Mouse (Mus musculus): Measurements from ENCODE around the gene Rtn1. TPM values are rescaled to one million over a fixed set of nuclear protein-coding genes. Genes with fewer than 3 reads are reported as not detected.

Gene Rtn1
- total RNA-seq, 1 experiment from 2014 or later: 19.9 TPM

DNA sequence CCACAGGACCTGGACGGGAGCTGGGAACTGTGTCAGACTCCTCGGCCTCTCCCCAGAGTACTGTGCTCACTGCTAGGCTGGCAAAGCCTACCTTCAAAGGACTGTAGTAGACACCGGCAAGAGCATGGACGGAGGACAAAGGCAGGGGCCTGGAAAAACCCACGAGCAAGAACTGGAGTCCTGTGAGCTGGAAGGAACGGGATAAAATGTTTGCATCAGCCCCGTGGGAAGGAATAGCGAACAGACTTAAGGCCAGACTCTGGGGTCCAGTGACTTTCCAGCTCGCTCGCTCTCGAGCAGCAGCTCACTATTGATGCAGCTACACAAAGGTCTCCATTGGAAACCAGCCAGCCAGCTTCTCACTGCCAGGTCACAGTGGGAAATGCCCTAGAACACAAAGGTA, 34.0 kb downstream of the Rtn1 start:
- DNase-seq: no peak

GRCm38 (mm10) chr12:72373916-72374615, 34.8 kb downstream of the Rtn1 start:
- no peak for DNase-seq

- no peak for DNase-seq
These were observed 38.8 kb downstream of the Rtn1 start for GRCm38 (mm10) chr12:72370081-72370480.

GRCm38 (mm10) chr12:72366763-72367162, 42.1 kb downstream of the Rtn1 start:
- no peak for DNase-seq

- DNase-seq: no peak
These were observed 42.8 kb downstream of the Rtn1 start for GRCm38 (mm10) chr12:72366104-72366437.

DNA sequence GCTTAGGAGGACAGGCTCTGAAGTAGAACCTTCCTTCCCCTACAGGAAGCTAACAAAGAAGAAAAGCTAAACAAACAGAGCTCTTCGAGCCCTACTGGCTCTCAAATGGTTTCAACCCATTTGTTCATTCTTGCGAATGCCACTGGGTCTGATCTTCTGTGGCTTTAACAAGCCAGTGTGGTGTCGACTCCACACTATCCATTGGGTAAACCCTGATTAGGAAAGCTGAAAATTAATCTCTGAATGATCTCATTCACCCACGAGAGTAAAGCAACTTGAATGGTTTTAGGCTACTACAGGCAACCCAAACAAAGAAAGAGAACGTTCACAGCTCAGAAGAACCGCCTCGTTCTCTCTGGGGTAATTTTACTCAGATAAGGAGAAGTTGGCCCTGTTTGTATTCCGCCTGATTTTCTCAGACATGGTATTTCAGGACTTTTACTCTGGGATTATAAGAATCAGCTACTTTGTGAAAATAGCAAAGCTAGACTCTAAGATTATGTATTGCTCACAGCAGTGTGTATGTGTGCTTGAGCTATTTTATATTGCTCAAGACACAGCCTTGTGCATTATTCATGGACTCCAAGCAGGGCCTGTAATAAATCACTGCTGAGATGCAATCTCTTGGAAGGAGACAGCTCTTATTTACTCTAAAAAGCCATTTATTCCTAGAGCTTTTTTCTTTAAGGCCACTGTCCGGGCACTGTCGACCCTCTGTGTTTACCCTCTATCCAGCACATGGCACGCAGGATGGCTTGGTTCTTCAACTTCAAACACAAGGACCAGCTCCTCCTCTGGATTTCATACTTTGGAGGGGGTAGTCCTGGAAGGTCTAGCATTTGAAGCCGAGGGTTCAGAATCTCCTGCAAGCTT, 43.4 kb downstream of the Rtn1 start:
- no peak for DNase-seq

- DNase-seq: no peak
These were observed 44.3 kb downstream of the Rtn1 start for GRCm38 (mm10) chr12:72364543-72364942.

DNA sequence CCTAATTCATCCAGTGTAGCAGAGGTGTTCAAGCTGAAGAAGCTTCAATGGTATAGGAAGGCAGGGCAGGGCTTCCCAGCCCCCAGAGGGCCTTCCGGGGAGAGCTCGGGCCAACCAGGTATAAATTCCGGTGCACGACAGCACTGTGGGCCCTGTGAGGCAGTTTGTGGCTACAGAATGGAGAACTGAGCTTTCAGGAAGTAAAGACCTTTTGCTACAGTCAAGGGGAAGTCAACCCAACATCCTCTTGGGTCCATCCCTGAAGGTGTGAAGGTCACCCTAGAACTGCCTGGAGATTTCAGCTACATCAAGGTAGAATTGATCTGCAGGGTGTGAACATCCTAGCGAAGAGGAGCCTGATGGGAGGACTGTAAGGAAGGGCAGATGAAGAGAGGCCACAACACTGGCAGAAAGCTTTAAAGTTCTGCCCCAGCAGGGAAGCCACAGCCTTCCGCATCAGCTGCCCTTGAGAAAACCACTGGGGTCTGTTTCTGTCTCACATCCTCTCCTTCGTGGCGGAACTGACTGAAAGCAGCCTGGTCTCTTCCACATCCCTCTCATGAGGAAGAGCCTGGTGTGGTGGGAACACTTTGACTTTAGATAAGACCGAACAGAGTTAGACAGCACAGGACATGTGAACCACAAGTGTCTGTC, 47.0 kb downstream of the Rtn1 start:
- no peak for DNase-seq

- no peak for DNase-seq
These were observed 47.8 kb downstream of the Rtn1 start for GRCm38 (mm10) chr12:72360926-72361615.

- no peak for DNase-seq
These were observed 49.0 kb downstream of the Rtn1 start for GRCm38 (mm10) chr12:72359903-72360302.

DNA sequence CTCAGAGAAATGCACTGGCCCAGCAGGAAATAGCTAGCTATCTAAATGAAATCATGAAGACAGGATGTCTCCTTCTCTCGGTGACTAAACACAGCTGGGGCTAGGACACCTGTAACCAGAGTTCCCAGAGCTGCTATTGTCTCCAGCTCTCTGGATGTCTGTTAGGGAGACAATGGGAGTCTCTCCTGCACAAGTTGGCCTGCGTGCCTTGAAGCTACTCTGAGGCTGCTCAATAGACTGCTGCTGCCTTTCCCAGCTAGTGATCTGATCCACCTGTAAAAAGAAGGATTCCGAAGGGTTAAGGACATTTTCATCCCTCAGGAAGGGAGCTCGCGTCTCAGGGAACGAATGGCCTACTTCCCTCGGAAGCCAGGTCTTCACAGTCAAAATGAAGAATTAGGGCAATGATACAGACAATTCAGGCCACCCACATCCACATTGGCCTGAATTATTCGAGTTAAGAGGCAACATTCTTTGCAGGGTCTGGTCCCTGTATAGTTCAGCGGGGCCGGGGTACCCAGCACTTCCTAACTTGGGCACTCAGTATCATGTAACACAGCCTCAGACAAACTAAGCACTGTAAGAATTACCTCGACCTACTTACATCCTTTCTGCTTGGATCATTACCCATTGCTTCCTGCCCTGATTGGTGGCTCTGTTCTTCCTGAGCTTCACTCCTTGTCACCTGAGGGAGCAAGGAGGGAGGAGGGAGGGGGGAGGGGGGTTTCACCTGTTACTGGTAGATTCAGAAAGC, 51.0 kb downstream of the Rtn1 start:
- no peak for DNase-seq

- DNase-seq: no peak
These were observed 54.6 kb downstream of the Rtn1 start for GRCm38 (mm10) chr12:72354241-72354640.

- no peak for DNase-seq
These were observed 55.3 kb downstream of the Rtn1 start for GRCm38 (mm10) chr12:72353506-72353905.

DNA sequence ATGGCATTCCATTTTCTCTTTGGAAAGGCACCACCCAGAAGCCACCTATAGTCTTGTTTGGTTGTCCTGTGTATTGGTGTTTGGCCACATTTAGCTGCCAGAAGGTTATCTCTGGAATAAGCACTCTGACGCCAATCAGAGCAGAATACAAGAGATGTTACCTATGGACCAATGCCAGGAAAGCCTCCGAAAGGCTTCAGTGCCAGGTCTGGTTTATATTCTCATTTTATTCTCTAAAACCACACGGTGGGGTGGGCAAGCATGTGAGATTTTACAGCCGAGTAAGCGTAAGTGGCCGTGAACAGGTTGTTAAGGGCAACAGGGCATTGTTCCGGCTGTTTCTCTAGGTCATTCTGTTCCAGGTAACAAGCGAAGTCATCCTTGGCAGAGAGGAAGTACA, 60.3 kb downstream of the Rtn1 start:
- no peak for DNase-seq

- no peak for DNase-seq
These were observed 61.7 kb downstream of the Rtn1 start for GRCm38 (mm10) chr12:72347184-72347583.

GRCm38 (mm10) chr12:72343639-72344038, 65.2 kb downstream of the Rtn1 start:
- DNase-seq: no peak

- DNase-seq: no peak
These were observed 72.8 kb downstream of the Rtn1 start for GRCm38 (mm10) chr12:72336009-72336408.

GRCm38 (mm10) chr12:72332488-72333013, 76.3 kb downstream of the Rtn1 start:
- DNase-seq: no peak

GRCm38 (mm10) chr12:72331912-72332487, 76.9 kb downstream of the Rtn1 start:
- DNase-seq: no peak

GRCm38 (mm10) chr12:72326087-72326486, 82.8 kb downstream of the Rtn1 start:
- no peak for DNase-seq

GRCm38 (mm10) chr12:72325025-72325424, 83.8 kb downstream of the Rtn1 start:
- DNase-seq: no peak
